Mouse (Mus musculus): ENCODE data around the gene Myof. TPM values are rescaled to one million over a fixed set of nuclear protein-coding genes. Genes with fewer than 3 reads are reported as not detected.

The Myof gene
- polyA plus RNA-seq, 1 experiment = 8.1 TPM

GRCm38 (mm10) chr19:37921098-37921497, 122.3 kb downstream of the Myof start:
- Histone ChIP-seq H3K27ac (ENCODE audit: control insufficient read depth, insufficient read depth, low read length) (no peak overlapping the region), H3K4me3 (ENCODE audit: control insufficient read depth, insufficient read depth, low read length) (no peak overlapping the region), H3K27me3 (ENCODE audit: control insufficient read depth, insufficient read depth, low read length) (no peaks in the 10 kb centered on the region), H3K36me3 (ENCODE audit: control insufficient read depth, insufficient read depth, low read length) (no peaks in the 10 kb centered on the region), H3K4me1 (replicated peaks; ENCODE audit: control insufficient read depth, insufficient read depth, low read length) (no peaks in the 10 kb centered on the region)
- TF ChIP-seq POLR2A (IDR thresholded peaks at IDR 0.05; ENCODE audit: control insufficient read depth, extremely low read depth, insufficient read depth, low read length, poor library complexity) = no peak
- no peak for TF ChIP-seq CTCF (IDR thresholded peaks at IDR 0.05; ENCODE audit: borderline replicate concordance, control insufficient read depth, extremely low read depth, insufficient read depth, low read length, poor library complexity)
- DNase-seq = no peak
- WGBS = 95% methylated on average over 5 of the region's 5 CpGs

GRCm38 (mm10) chr19:37918515-37918932, 124.9 kb downstream of the Myof start:
- Histone ChIP-seq H3K27me3 (ENCODE audit: control insufficient read depth, insufficient read depth, low read length) (no peaks in the 10 kb centered on the region), H3K4me3 (ENCODE audit: control insufficient read depth, insufficient read depth, low read length) (no peak overlapping the region), H3K36me3 (ENCODE audit: control insufficient read depth, insufficient read depth, low read length) (no peaks in the 10 kb centered on the region), H3K4me1 (replicated peaks; ENCODE audit: control insufficient read depth, insufficient read depth, low read length) (no peaks in the 10 kb centered on the region), H3K27ac (ENCODE audit: control insufficient read depth, insufficient read depth, low read length) (no peak overlapping the region)
- TF ChIP-seq CTCF (IDR thresholded peaks at IDR 0.05; ENCODE audit: borderline replicate concordance, control insufficient read depth, extremely low read depth, insufficient read depth, low read length, poor library complexity) = no peak
- no peak for TF ChIP-seq POLR2A (IDR thresholded peaks at IDR 0.05; ENCODE audit: control insufficient read depth, extremely low read depth, insufficient read depth, low read length, poor library complexity)
- DNase-seq = no peak
- 75% methylated on average over 12 of the region's 12 CpGs for WGBS

GRCm38 (mm10) chr19:37914261-37914660, 129.1 kb downstream of the Myof start:
- TF ChIP-seq CTCF (IDR thresholded peaks at IDR 0.05; ENCODE audit: borderline replicate concordance, control insufficient read depth, extremely low read depth, insufficient read depth, low read length, poor library complexity) = no peak
- no peak for TF ChIP-seq POLR2A (IDR thresholded peaks at IDR 0.05; ENCODE audit: control insufficient read depth, extremely low read depth, insufficient read depth, low read length, poor library complexity)
- Histone ChIP-seq H3K36me3 (ENCODE audit: control insufficient read depth, insufficient read depth, low read length) (no peaks in the 10 kb centered on the region), H3K27ac (ENCODE audit: control insufficient read depth, insufficient read depth, low read length) (no peak overlapping the region), H3K4me3 (ENCODE audit: control insufficient read depth, insufficient read depth, low read length) (no peak overlapping the region), H3K4me1 (replicated peaks; ENCODE audit: control insufficient read depth, insufficient read depth, low read length) (no peaks in the 10 kb centered on the region), H3K27me3 (ENCODE audit: control insufficient read depth, insufficient read depth, low read length) (no peaks in the 10 kb centered on the region)
- no peak for DNase-seq
- WGBS = 93% methylated on average over 4 of the region's 4 CpGs

GRCm38 (mm10) chr19:37912501-37912900, 130.9 kb downstream of the Myof start:
- no peak for DNase-seq
- WGBS = 94% methylated on average over 6 of the region's 6 CpGs
- H3K4me1 ChIP-seq (replicated peaks; ENCODE audit: control insufficient read depth, insufficient read depth, low read length) = no peaks in the 10 kb centered on the region

GRCm38 (mm10) chr19:37909830-37910261, 133.5 kb downstream of the Myof start:
- Histone ChIP-seq H3K4me3 (ENCODE audit: control insufficient read depth, insufficient read depth, low read length) (no peak overlapping the region), H3K27ac (ENCODE audit: control insufficient read depth, insufficient read depth, low read length) (no peak overlapping the region), H3K27me3 (ENCODE audit: control insufficient read depth, insufficient read depth, low read length) (no peaks in the 10 kb centered on the region), H3K4me1 (replicated peaks; ENCODE audit: control insufficient read depth, insufficient read depth, low read length) (no peaks in the 10 kb centered on the region), H3K36me3 (ENCODE audit: control insufficient read depth, insufficient read depth, low read length) (no peaks in the 10 kb centered on the region)
- TF ChIP-seq POLR2A (IDR thresholded peaks at IDR 0.05; ENCODE audit: control insufficient read depth, extremely low read depth, insufficient read depth, low read length, poor library complexity) (no peak), CTCF (IDR thresholded peaks at IDR 0.05; ENCODE audit: borderline replicate concordance, control insufficient read depth, extremely low read depth, insufficient read depth, low read length, poor library complexity) (no peak)
- 88% methylated on average over 5 of the region's 5 CpGs for WGBS
- no peak for DNase-seq

More at GRCm38 (mm10) chr19:37912501-37912900, 130.9 kb downstream of the Myof start:
- H3K27ac ChIP-seq (ENCODE audit: control insufficient read depth, insufficient read depth, low read length) = no peak overlapping the region
- no peaks in the 10 kb centered on the region for H3K36me3 ChIP-seq (ENCODE audit: control insufficient read depth, insufficient read depth, low read length)
- TF ChIP-seq CTCF (IDR thresholded peaks at IDR 0.05; ENCODE audit: borderline replicate concordance, control insufficient read depth, extremely low read depth, insufficient read depth, low read length, poor library complexity) (no peak), POLR2A (IDR thresholded peaks at IDR 0.05; ENCODE audit: control insufficient read depth, extremely low read depth, insufficient read depth, low read length, poor library complexity) (no peak)
- no peak overlapping the region for H3K4me3 ChIP-seq (ENCODE audit: control insufficient read depth, insufficient read depth, low read length)
- no peaks in the 10 kb centered on the region for H3K27me3 ChIP-seq (ENCODE audit: control insufficient read depth, insufficient read depth, low read length)

- H3K36me3 ChIP-seq (ENCODE audit: control insufficient read depth, insufficient read depth, low read length) = no peaks in the 10 kb centered on the region
- H3K4me3 ChIP-seq (ENCODE audit: control insufficient read depth, insufficient read depth, low read length) = no peak overlapping the region
- no peaks in the 10 kb centered on the region for H3K27me3 ChIP-seq (ENCODE audit: control insufficient read depth, insufficient read depth, low read length)
- no peak overlapping the region for H3K27ac ChIP-seq (ENCODE audit: control insufficient read depth, insufficient read depth, low read length)
- WGBS = 81% methylated on average over 17 of the region's 17 CpGs
- no peaks in the 10 kb centered on the region for H3K4me1 ChIP-seq (replicated peaks; ENCODE audit: control insufficient read depth, insufficient read depth, low read length)
- no peak for DNase-seq
- TF ChIP-seq CTCF (IDR thresholded peaks at IDR 0.05; ENCODE audit: borderline replicate concordance, control insufficient read depth, extremely low read depth, insufficient read depth, low read length, poor library complexity) (no peak), POLR2A (IDR thresholded peaks at IDR 0.05; ENCODE audit: control insufficient read depth, extremely low read depth, insufficient read depth, low read length, poor library complexity) (no peak)
These were observed 135.7 kb downstream of the Myof start for GRCm38 (mm10) chr19:37907451-37908320.
